Comparison of ENCODE assay signal across 17 mouse cellular contexts in genomic region chr16:50572557-50572956, GRCm38 (mm10). TPM values are rescaled to one million over a fixed set of nuclear protein-coding genes. Genes with fewer than 3 reads are reported as not detected.
DNase-seq lines count a peak whose midpoint lies in the region; ATAC-seq and TF ChIP-seq lines count a peak whose summit lies in the region.
"Had no signal": no experiment of that assay in that cellular context is flagged by ENCODE, and none has a peak within 500 bp of the region (broad histone marks: within the 10 kb centered on the region; RNA-seq: fewer than 3 reads in every experiment).

No protein-coding gene starts in this region.

- 78% methylated on average over 13 of the region's 13 CpGs for WGBS in forebrain, embryonic 13.5 days
- WGBS in forebrain, embryonic 10.5 days: 90% methylated on average over 13 of the region's 13 CpGs
- 52% methylated on average over 13 of the region's 13 CpGs for WGBS in lung, postnatal 0 days
- WGBS in cerebellum, adult 2 months: 68% methylated on average over 13 of the region's 13 CpGs

- no peak for TF ChIP-seq CTCF in lung, postnatal 0 days (IDR thresholded peaks at IDR 0.05)
- no peak for TF ChIP-seq CTCF in cerebellum, adult 2 months (IDR thresholded peaks at IDR 0.05; ENCODE audit: borderline replicate concordance, insufficient read depth, low read depth, low read length)

- no peak for DNase-seq in forebrain, embryonic 10.5 days (ENCODE audit: extremely low spot score, low spot score)
- no peak for DNase-seq in lung, postnatal 0 days (ENCODE audit: low spot score)
- DNase-seq in lung, adult 18-20 months: no peak
- peak; percentile 18 to 43 for DNase-seq in left cerebral cortex, postnatal 25 days (ENCODE audit: low spot score in 2 of 2)
- no peak for DNase-seq in cerebellum, adult 2 months
- DNase-seq in cerebellum, postnatal 10 days: no peak
- DNase-seq: cerebellum, adult 9-11 months; kidney, postnatal 14 days; thymus, adult 2 months had no signal

- H3K27ac ChIP-seq in forebrain, embryonic 13.5 days: no peak overlapping the region
- no peak overlapping the region for H3K27ac ChIP-seq in forebrain, embryonic 10.5 days
- H3K27ac ChIP-seq in lung, postnatal 0 days (ENCODE audit: low read length): no peak overlapping the region
- no peak overlapping the region for H3K27ac ChIP-seq in cerebellum, adult 2 months (ENCODE audit: insufficient read depth, low read length)

- no peaks in the 10 kb centered on the region for H3K27me3 ChIP-seq in forebrain, embryonic 13.5 days
- no peaks in the 10 kb centered on the region for H3K27me3 ChIP-seq in forebrain, embryonic 10.5 days (ENCODE audit: poor library complexity, severe bottlenecking)
- H3K27me3 ChIP-seq in lung, postnatal 0 days (replicated peaks; ENCODE audit: insufficient read depth, low read length): no peaks in the 10 kb centered on the region
- H3K27me3 ChIP-seq in cerebellum, adult 2 months (ENCODE audit: control insufficient read depth, insufficient read depth, low read length): no peaks in the 10 kb centered on the region; the same call in 1 of the 2 replicates

- H3K9me3 ChIP-seq in forebrain, embryonic 13.5 days (replicated peaks): no peaks in the 10 kb centered on the region
- H3K9me3 ChIP-seq in forebrain, embryonic 10.5 days: no peaks in the 10 kb centered on the region
- no peaks in the 10 kb centered on the region for H3K9me3 ChIP-seq in lung, postnatal 0 days (ENCODE audit: low read length)

- H3K4me3 ChIP-seq in forebrain, embryonic 13.5 days: no peak overlapping the region
- no peak overlapping the region for H3K4me3 ChIP-seq in forebrain, embryonic 10.5 days
- no peak overlapping the region for H3K4me3 ChIP-seq in lung, postnatal 0 days (ENCODE audit: low read depth, low read length)
- no peak overlapping the region for H3K4me3 ChIP-seq in cerebellum, adult 2 months (replicated peaks; ENCODE audit: insufficient read depth, low read depth, low read length)
- H3K4me3 ChIP-seq: erythroblast, embryonic 14.5 days had no signal

- no peak for TF ChIP-seq EP300 in lung, postnatal 0 days (IDR thresholded peaks at IDR 0.05)

- no peaks in the 10 kb centered on the region for H3K4me1 ChIP-seq in forebrain, embryonic 13.5 days
- no peaks in the 10 kb centered on the region for H3K4me1 ChIP-seq in forebrain, embryonic 10.5 days
- H3K4me1 ChIP-seq in lung, postnatal 0 days (ENCODE audit: insufficient read depth, low read depth, low read length): no peaks in the 10 kb centered on the region
- H3K4me1 ChIP-seq in cerebellum, adult 2 months (ENCODE audit: control insufficient read depth, insufficient read depth, low read length): no peaks in the 10 kb centered on the region

- no peak for TF ChIP-seq POLR2A in cerebellum, adult 2 months (IDR thresholded peaks at IDR 0.05; ENCODE audit: borderline replicate concordance, insufficient read depth, low read length)

- ATAC-seq in forebrain, embryonic 13.5 days: peak; percentile 90
- ATAC-seq in lung, postnatal 0 days: no peak
- ATAC-seq in granulocyte monocyte progenitor cell, adult 5-6 weeks (replicated peaks; ENCODE audit: poor library complexity, severe bottlenecking): no peak
- ATAC-seq: inflammation-experienced regulatory T-cells, adult 6 months had no signal

- intact Hi-C loops in left cerebral cortex, postnatal 25 days (cut with DNase I): no loop called here

- H3K9ac ChIP-seq in forebrain, embryonic 13.5 days: no peak overlapping the region
- no peak overlapping the region for H3K9ac ChIP-seq in lung, postnatal 0 days (replicated peaks; ENCODE audit: low read depth)

- H3K4me2 ChIP-seq in forebrain, embryonic 13.5 days: no peak overlapping the region
- H3K4me2 ChIP-seq in lung, postnatal 0 days (replicated peaks; ENCODE audit: low read depth, low read length): 0 out of 2 replicates have a peak overlapping the region, but pooled peaks have one; percentile 2
- H3K4me2 ChIP-seq: liver, embryonic 11.5 days had no signal

- no peaks in the 10 kb centered on the region for H3K36me3 ChIP-seq in forebrain, embryonic 13.5 days (ENCODE audit: poor library complexity, severe bottlenecking)
- H3K36me3 ChIP-seq in forebrain, embryonic 10.5 days (replicated peaks): no peaks in the 10 kb centered on the region
- H3K36me3 ChIP-seq in lung, postnatal 0 days (ENCODE audit: insufficient read depth, low read length): no peaks in the 10 kb centered on the region

RNA-seq across cellular contexts. Expression of gene Ccdc54, which starts 18.4 kb away (rescaled TPM):
- not detected in 2 replicates for polyA plus RNA-seq in forebrain, embryonic 13.5 days (2015; fragmentation: Nextera tagmentation; extraction: Ambion mirVana)
- polyA plus RNA-seq in forebrain, embryonic 10.5 days (2016; fragmentation: Nextera tagmentation; extraction: Ambion mirVana): not detected in 2 replicates
- not detected in 2 replicates for polyA plus RNA-seq in lung, postnatal 0 days (2015; fragmentation: Nextera tagmentation; extraction: Ambion mirVana)
- total RNA-seq in left cerebral cortex, postnatal 25 days (2021): not detected
- not detected in 2 replicates for total RNA-seq in granulocyte monocyte progenitor cell, adult 5-6 weeks (2014; fragmentation: Nextera tagmentation)
- total RNA-seq in granulocyte monocyte progenitor cell, adult 5-6 weeks (2017): not detected in 2 replicates
- not detected in 2 replicates for polyA plus RNA-seq in cerebellum, adult 2 months (2012; rRNA removed)
- total RNA-seq: heart, postnatal 25 days; megakaryocyte progenitor cell, adult 5-6 weeks; monocyte, adult 5-6 weeks had no signal
- polyA plus RNA-seq: erythroblast, embryonic 14.5 days; inflammation-experienced regulatory T-cells, adult 6 months; liver, embryonic 11.5 days; thymus, adult 2 months had no signal

Comparison
In these comparisons a context has a peak if more than half of its experiments do, and no peak if none do; other contexts are left out.
1. DNase-seq: peak in left cerebral cortex, postnatal 25 days (2 of 2); none in forebrain, embryonic 10.5 days (single experiment), lung, postnatal 0 days (single experiment), lung, adult 18-20 months (0 of 2), cerebellum, adult 2 months (0 of 2) and cerebellum, postnatal 10 days (0 of 2).